Mouse (Mus musculus) CH12.LX (cell line): ENCODE results near the gene Rap1b. TPM values are rescaled to one million over a fixed set of nuclear protein-coding genes. Genes with fewer than 3 reads are reported as not detected.

Experiments used
- DNase-seq: peaks from one replicate; pipeline ENCODE4 v3.0.0-alpha.2; 2013; ENCODE audit errors: extremely low read depth
- H3K27ac ChIP-seq: 2 replicates; pipeline ENCODE4 v1.5.1; 2012; ENCODE audit warnings: low read depth, mild to moderate bottlenecking, control low read depth, moderate library complexity; ENCODE audit not compliant: insufficient read depth
- H3K27me3 ChIP-seq: replicated peaks from 2 replicates; pipeline ENCODE3; 2012; ENCODE audit warnings: inconsistent platforms
- H3K36me3 ChIP-seq, 2 experiments: replicated peaks in 1 of 2; 2 replicates each; pipeline versions ENCODE3 to v1.6.1; 2012; ENCODE audit warnings: inconsistent platforms in 1 of 2, low read length in 1 of 2, mild to moderate bottlenecking in 1 of 2, mixed read lengths in 1 of 2, moderate library complexity in 1 of 2; ENCODE audit not compliant: control insufficient read depth in 1 of 2, insufficient read depth in 1 of 2
- H3K4me1 ChIP-seq, 2 experiments: 2 replicates each; pipeline ENCODE4 v1.6.1; 2012; ENCODE audit warnings: inconsistent platforms in 1 of 2, moderate library complexity in 1 of 2; ENCODE audit not compliant: insufficient read depth in 2 of 2, control insufficient read depth in 1 of 2
- H3K4me2 ChIP-seq: 2 replicates; pipeline ENCODE4 v1.6.1; 2012; ENCODE audit warnings: low read depth, mild to moderate bottlenecking, control low read depth; ENCODE audit not compliant: poor library complexity, insufficient read depth, severe bottlenecking
- H3K4me3 ChIP-seq, 3 experiments: fragments of 150-350 bp in 1 of 3; sonication (generic) in 1 of 3; replicated peaks in 1 of 3; 2 replicates each; pipeline versions ENCODE3 to v1.5.1; 2011 to 2012; ENCODE audit warnings: low read depth in 2 of 3, low read length in 2 of 3, mild to moderate bottlenecking in 2 of 3, moderate library complexity in 2 of 3, control low read depth in 1 of 3, improper control_type of control experiment in 1 of 3, inconsistent platforms in 1 of 3, mixed read lengths in 1 of 3; ENCODE audit not compliant: poor library complexity in 1 of 3
- H3K79me2 ChIP-seq: replicated peaks from 2 replicates; pipeline ENCODE4 v1.6.1; 2012; ENCODE audit warnings: mild to moderate bottlenecking, moderate library complexity; ENCODE audit not compliant: control insufficient read depth, poor library complexity, insufficient read depth, severe bottlenecking; ENCODE audit errors: extremely low read depth
- H3K9ac ChIP-seq: 2 replicates; pipeline ENCODE4 v1.6.1; 2012; ENCODE audit warnings: low read depth, mild to moderate bottlenecking, control low read depth, moderate library complexity; ENCODE audit not compliant: insufficient read depth
- H3K9me3 ChIP-seq: replicated peaks from 2 replicates; pipeline ENCODE3; 2012; ENCODE audit warnings: low read length, inconsistent platforms, mixed read lengths
- BHLHE40 ChIP-seq: IDR thresholded peaks from 2 replicates; pipeline ENCODE4 v1.6.1; 2011; ENCODE audit warnings: mild to moderate bottlenecking, low read depth, low read length, improper control_type of control experiment
- CHD1 ChIP-seq: IDR thresholded peaks from 2 replicates; pipeline ENCODE4 v1.6.1; 2012; ENCODE audit warnings: low read depth, low read length, improper control_type of control experiment, inconsistent platforms
- CHD2 ChIP-seq: IDR thresholded peaks from 2 replicates; pipeline ENCODE4 v1.6.1; 2011; ENCODE audit warnings: low read length, improper control_type of control experiment
- CTCF ChIP-seq, 2 experiments: IDR thresholded peaks in 1 of 2; conservative IDR thresholded peaks in 1 of 2; 2 replicates each; pipeline ENCODE4 v1.5.1; 2011 to 2012; ENCODE audit warnings: low read depth in 2 of 2, low read length in 2 of 2, improper control_type of control experiment in 1 of 2, inconsistent platforms in 1 of 2, mild to moderate bottlenecking in 1 of 2, moderate library complexity in 1 of 2
- E2F4 ChIP-seq: IDR thresholded peaks from 2 replicates; pipeline ENCODE4 v1.6.1; 2011; ENCODE audit warnings: low read depth, low read length, improper control_type of control experiment; ENCODE audit not compliant: insufficient replicate concordance
- ELF1 ChIP-seq: IDR thresholded peaks from 2 replicates; pipeline ENCODE4 v1.6.1; 2014; ENCODE audit warnings: low read depth, mild to moderate bottlenecking, inconsistent platforms, low read length, improper control_type of control experiment
- EP300 ChIP-seq: IDR thresholded peaks from 2 replicates; pipeline ENCODE4 v1.6.1; 2011; ENCODE audit warnings: low read length, improper control_type of control experiment
- GABPA ChIP-seq: IDR thresholded peaks from 2 replicates; pipeline ENCODE4 v1.6.1; 2012; ENCODE audit warnings: low read depth, low read length, improper control_type of control experiment, inconsistent platforms; ENCODE audit not compliant: insufficient replicate concordance
- HCFC1 ChIP-seq: IDR thresholded peaks from 2 replicates; pipeline ENCODE4 v1.6.1; 2012; ENCODE audit warnings: low read depth, mild to moderate bottlenecking, inconsistent platforms, low read length, improper control_type of control experiment
- IRF4 ChIP-seq: IDR thresholded peaks from 2 replicates; pipeline ENCODE4 v1.6.1; 2014; ENCODE audit warnings: low read depth, mild to moderate bottlenecking, inconsistent platforms, low read length, improper control_type of control experiment
- JUN ChIP-seq: IDR thresholded peaks from 2 replicates; pipeline ENCODE4 v1.6.1; 2011; ENCODE audit warnings: low read depth, mild to moderate bottlenecking, low read length, improper control_type of control experiment, moderate library complexity; ENCODE audit not compliant: insufficient read depth
- MAFK ChIP-seq: IDR thresholded peaks from 2 replicates; pipeline ENCODE4 v1.6.1; 2011; ENCODE audit warnings: low read length, improper control_type of control experiment; ENCODE audit not compliant: insufficient replicate concordance
- MEF2A ChIP-seq: IDR thresholded peaks from 2 replicates; pipeline ENCODE4 v1.6.1; 2014; ENCODE audit warnings: low read depth, mild to moderate bottlenecking, inconsistent platforms, low read length, improper control_type of control experiment, borderline replicate concordance
- MXI1 ChIP-seq: IDR thresholded peaks from 2 replicates; pipeline ENCODE4 v1.6.1; 2011; ENCODE audit warnings: mild to moderate bottlenecking, low read depth, low read length, improper control_type of control experiment
- MYC ChIP-seq: IDR thresholded peaks from 2 replicates; pipeline ENCODE4 v1.6.1; 2011; ENCODE audit warnings: low read depth, mild to moderate bottlenecking, improper control_type of control experiment, low read length
- NELFE ChIP-seq: IDR thresholded peaks from 2 replicates; pipeline ENCODE4 v1.6.1; 2011; ENCODE audit warnings: low read depth, low read length, improper control_type of control experiment
- NRF1 ChIP-seq: IDR thresholded peaks from 2 replicates; pipeline ENCODE4 v1.6.1; 2014; ENCODE audit warnings: low read depth, mild to moderate bottlenecking, inconsistent platforms, low read length, improper control_type of control experiment, moderate library complexity
- POLR2A ChIP-seq: IDR thresholded peaks from 2 replicates; pipeline ENCODE4 v1.6.1; 2011; ENCODE audit warnings: low read depth, mild to moderate bottlenecking, improper control_type of control experiment, low read length
- POLR2AphosphoS2 ChIP-seq: IDR thresholded peaks from 2 replicates; pipeline ENCODE4 v1.6.1; 2011; ENCODE audit warnings: low read depth, low read length, improper control_type of control experiment
- RCOR1 ChIP-seq: conservative IDR thresholded peaks from 2 replicates; pipeline ENCODE4 v1.6.1; 2012; ENCODE audit warnings: low read depth, mild to moderate bottlenecking, inconsistent platforms, low read length, improper control_type of control experiment
- TBP ChIP-seq: conservative IDR thresholded peaks from 2 replicates; pipeline ENCODE4 v1.6.1; 2011; ENCODE audit warnings: low read depth, low read length, improper control_type of control experiment
- TCF12 ChIP-seq: IDR thresholded peaks from 2 replicates; pipeline ENCODE4 v1.6.1; 2014; ENCODE audit warnings: low read depth, mild to moderate bottlenecking, inconsistent platforms, low read length, improper control_type of control experiment
- USF1 ChIP-seq: IDR thresholded peaks from 2 replicates; pipeline ENCODE4 v1.6.1; 2014; ENCODE audit warnings: low read depth, mild to moderate bottlenecking, inconsistent platforms, low read length, improper control_type of control experiment
- USF2 ChIP-seq: conservative IDR thresholded peaks from 2 replicates; pipeline ENCODE4 v1.6.1; 2011; ENCODE audit warnings: low read depth, low read length, improper control_type of control experiment
- ZC3H11A ChIP-seq: IDR thresholded peaks from 2 replicates; pipeline ENCODE4 v1.6.1; 2012; ENCODE audit warnings: low read depth, mild to moderate bottlenecking, inconsistent platforms, low read length, improper control_type of control experiment
- ZKSCAN1 ChIP-seq: IDR thresholded peaks from 2 replicates; pipeline ENCODE4 v1.6.1; 2012; ENCODE audit warnings: low read depth, inconsistent platforms, low read length, improper control_type of control experiment, borderline replicate concordance
- ZMIZ1 ChIP-seq: IDR thresholded peaks from 2 replicates; pipeline ENCODE4 v1.6.1; 2012; ENCODE audit warnings: low read depth, mild to moderate bottlenecking, inconsistent platforms, low read length, improper control_type of control experiment
- ZNF384 ChIP-seq: IDR thresholded peaks from 2 replicates; pipeline ENCODE4 v1.6.1; 2012; ENCODE audit warnings: low read depth, low read length, improper control_type of control experiment, inconsistent platforms
- dilution Hi-C: fragments of 300-500 bp; cut with MboI; formaldehyde crosslinking; loops from 2 replicates; pipeline ENCODE4 v1.14.3; 2020; ENCODE audit warnings: low sequenced_read_pairs; ENCODE audit not compliant: extremely low pct_unique_long_range_greater_than_20kb, extremely low pct_ligation_motif_present
- in situ Hi-C: fragments of 300-500 bp; cut with MboI; formaldehyde crosslinking; loops from 3 replicates; pipeline ENCODE4 v1.14.3; 2019; ENCODE audit warnings: low sequenced_read_pairs, low pct_ligation_motif_present, low pct_unique_long_range_greater_than_20kb, mixed read lengths
- polyA plus RNA-seq: library from polyadenylated mRNA; unstranded; fragments of >175 nt; gene quantifications from 2 replicates; pipeline ENCODE4 v1.2.1, GENCODE M21; 2012; ENCODE audit warnings: low read depth; ENCODE audit not compliant: insufficient read length
- total RNA-seq, 2 experiments: library from RNA; depleted of rRNA; stranded (reverse); fragments of 300-350 nt in 1 of 2; fragments of >200 nt in 1 of 2; gene quantifications; 2 replicates each; pipeline ENCODE4 v1.2.3; 2012 to 2014

Gene Rap1b
- total and polyA plus RNA-seq, 3 experiments, result 37.0 to 214 (median 205) TPM

GRCm38 (mm10) chr10:117873952-117874351 lies 28.1 kb upstream of the Rap1b start:
- H3K4me3 ChIP-seq, result no peak overlapping the region
- H3K4me1 ChIP-seq, result peaks cover 9 to 14% of the 10 kb centered on the region in 2 experiments
- no peak for DNase-seq
- TF ChIP-seq CHD2 (no peak), CTCF (conservative IDR thresholded peaks at IDR 0.05 in 1 of 2, IDR thresholded peaks at IDR 0.05 in 1 of 2; ENCODE audit: low read depth in 2 of 2, low read length in 2 of 2) (no peak), MEF2A (no peak), BHLHE40 (no peak), RCOR1 (no peak), HCFC1 (no peak), POLR2AphosphoS2 (no peak), CHD1 (no peak), ZNF384 (no peak), ZMIZ1 (no peak), NELFE (no peak), POLR2A (no peak), MYC (no peak), JUN (no peak), ZC3H11A (no peak), ZKSCAN1 (no peak), MXI1 (no peak)
- no peak overlapping the region for H3K4me2 ChIP-seq
- H3K9me3 ChIP-seq, result no peaks in the 10 kb centered on the region
- dilution Hi-C loops, result no loop called here
- H3K9ac ChIP-seq, result no peak overlapping the region
- no peaks in the 10 kb centered on the region for H3K27me3 ChIP-seq
- no peaks in the 10 kb centered on the region for H3K36me3 ChIP-seq
- in situ Hi-C loops, result no loop called here
- H3K79me2 ChIP-seq, result no peaks in the 10 kb centered on the region
- no peak overlapping the region for H3K27ac ChIP-seq

GRCm38 (mm10) chr10:117872468-117872867 lies 26.6 kb upstream of the Rap1b start:
- Histone ChIP-seq H3K36me3 (no peaks in the 10 kb centered on the region), H3K4me3 (no peak overlapping the region), H3K4me2 (no peak overlapping the region), H3K4me1 (peaks cover 13 to 18% of the 10 kb centered on the region in 2 experiments)
- DNase-seq, result no peak
- in situ Hi-C loops (no loop called here), dilution Hi-C loops (no loop called here)
- no peak for TF ChIP-seq NRF1
- no peak for TF ChIP-seq TCF12
- TF ChIP-seq MEF2A, result no peak
- TF ChIP-seq E2F4, result no peak
- no peak for TF ChIP-seq HCFC1
- no peak for TF ChIP-seq IRF4
- TF ChIP-seq ZKSCAN1, result no peak
- no peak for TF ChIP-seq MYC
- no peak for TF ChIP-seq USF2
- TF ChIP-seq USF1, result no peak
- TF ChIP-seq EP300, result no peak
- TF ChIP-seq TBP, result no peak
- no peak for TF ChIP-seq POLR2AphosphoS2
- no peak for TF ChIP-seq ELF1
- no peak for TF ChIP-seq MAFK
- no peak for TF ChIP-seq JUN
- no peak for TF ChIP-seq GABPA
- no peak for TF ChIP-seq NELFE
- TF ChIP-seq RCOR1, result no peak
- no peak for TF ChIP-seq CHD1
- TF ChIP-seq, all 38 proteins: peak for 0
- no peak overlapping the region for H3K9ac ChIP-seq
- H3K9me3 ChIP-seq, result no peaks in the 10 kb centered on the region
- H3K79me2 ChIP-seq, result no peaks in the 10 kb centered on the region
- no peak overlapping the region for H3K27ac ChIP-seq
- H3K27me3 ChIP-seq, result no peaks in the 10 kb centered on the region
